Mouse (Mus musculus): ENCODE results near the gene Bnipl.

The Bnipl gene

GRCm38 (mm10) chr3:95280747-95281146, 29.8 kb upstream of the Bnipl start:
- no peak for DNase-seq (ENCODE audit: low read depth, low spot score)

GRCm38 (mm10) chr3:95277149-95277551, 26.2 kb upstream of the Bnipl start:
- no peak for DNase-seq (ENCODE audit: low read depth, low spot score)

- no peak for DNase-seq (ENCODE audit: low read depth, low spot score)
Measured at GRCm38 (mm10) chr3:95276428-95276934, 25.5 kb upstream of the Bnipl start.

GRCm38 (mm10) chr3:95275161-95275560, 24.2 kb upstream of the Bnipl start:
- no peak for DNase-seq (ENCODE audit: low read depth, low spot score)

- no peak for DNase-seq (ENCODE audit: low read depth, low spot score)
Measured at GRCm38 (mm10) chr3:95274453-95274852, 23.5 kb upstream of the Bnipl start.

- no peak for DNase-seq (ENCODE audit: low read depth, low spot score)
Measured at GRCm38 (mm10) chr3:95273471-95273870, 22.5 kb upstream of the Bnipl start.

- no peak for DNase-seq (ENCODE audit: low read depth, low spot score)
Measured at GRCm38 (mm10) chr3:95270766-95271364, 19.9 kb upstream of the Bnipl start.

- DNase-seq (ENCODE audit: low read depth, low spot score): no peak
Measured at GRCm38 (mm10) chr3:95269789-95270188, 18.8 kb upstream of the Bnipl start.

- no peak for DNase-seq (ENCODE audit: low read depth, low spot score)
Measured at GRCm38 (mm10) chr3:95267855-95268254, 16.9 kb upstream of the Bnipl start.

GRCm38 (mm10) chr3:95266052-95266451, 15.1 kb upstream of the Bnipl start:
- no peak for DNase-seq (ENCODE audit: low read depth, low spot score)

- DNase-seq (ENCODE audit: low read depth, low spot score): no peak
Measured at GRCm38 (mm10) chr3:95264724-95265123, 13.7 kb upstream of the Bnipl start.

- DNase-seq (ENCODE audit: low read depth, low spot score): no peak
Measured at GRCm38 (mm10) chr3:95263089-95263739, 12.2 kb upstream of the Bnipl start.

- DNase-seq (ENCODE audit: low read depth, low spot score): no peak
Measured at GRCm38 (mm10) chr3:95261975-95262374, 11.0 kb upstream of the Bnipl start.

- DNase-seq (ENCODE audit: low read depth, low spot score): no peak
Measured at GRCm38 (mm10) chr3:95256931-95257330, 5.9 kb upstream of the Bnipl start.

- no peak for DNase-seq (ENCODE audit: low read depth, low spot score)
Measured at GRCm38 (mm10) chr3:95250361-95250760, 632 bp downstream of the Bnipl start.

GRCm38 (mm10) chr3:95247660-95248336, 3.2 kb downstream of the Bnipl start:
- DNase-seq (ENCODE audit: low read depth, low spot score): no peak

- no peak for DNase-seq (ENCODE audit: low read depth, low spot score)
Measured at GRCm38 (mm10) chr3:95246465-95247231, 4.3 kb downstream of the Bnipl start.

- no peak for DNase-seq (ENCODE audit: low read depth, low spot score)
Measured at GRCm38 (mm10) chr3:95243086-95243485, 7.9 kb downstream of the Bnipl start.

- no peak for DNase-seq (ENCODE audit: low read depth, low spot score)
Measured at GRCm38 (mm10) chr3:95241498-95241897, 9.5 kb downstream of the Bnipl start, which contains the start of gene Gm128. Gene Gm128 (minus strand): TSS chr3:95241598.

- no peak for DNase-seq (ENCODE audit: low read depth, low spot score)
Measured at GRCm38 (mm10) chr3:95240900-95241299, 10.1 kb downstream of the Bnipl start.

GRCm38 (mm10) chr3:95239971-95240370, 11.0 kb downstream of the Bnipl start:
- DNase-seq (ENCODE audit: low read depth, low spot score): no peak

GRCm38 (mm10) chr3:95239022-95239421, 12.0 kb downstream of the Bnipl start:
- no peak for DNase-seq (ENCODE audit: low read depth, low spot score)
